Mouse (Mus musculus) myocyte (in vitro differentiated cells): ENCODE measurements around the gene Lbx1. TPM values are rescaled to one million over a fixed set of nuclear protein-coding genes. Genes with fewer than 3 reads are reported as not detected.

Experiments
- H3K27me3 ChIP-seq: one replicate; pipeline ENCODE4 v1.6.1; 2011; ENCODE audit not compliant: control insufficient read depth, insufficient read depth, insufficient read length
- H3K36me3 ChIP-seq: one replicate; pipeline ENCODE4 v1.6.1; 2011; ENCODE audit not compliant: control insufficient read depth, insufficient read depth
- H3K4me2 ChIP-seq: one replicate; pipeline ENCODE4 v1.6.1; 2011; ENCODE audit warnings: low read depth, control low read depth
- H3K4me3 ChIP-seq: one replicate; pipeline ENCODE4 v1.5.1; 2011; ENCODE audit warnings: mild to moderate bottlenecking, control low read depth, moderate library complexity
- H3K79me2 ChIP-seq: one replicate; pipeline ENCODE4 v1.6.1; 2011; ENCODE audit not compliant: control insufficient read depth, insufficient read depth
- H3ac ChIP-seq: one replicate; pipeline ENCODE4 v1.6.1; 2011; ENCODE audit not compliant: control insufficient read depth, insufficient read length
- CEBPB ChIP-seq: IDR thresholded peaks from 2 replicates; pipeline ENCODE4 v1.6.1; 2011; ENCODE audit warnings: mild to moderate bottlenecking, moderate library complexity; ENCODE audit not compliant: poor library complexity, insufficient read depth, severe bottlenecking
- E2F4 ChIP-seq: IDR thresholded peaks from one replicate; pipeline ENCODE4 v1.6.1; 2011; ENCODE audit warnings: mild to moderate bottlenecking, control low read depth, moderate library complexity; ENCODE audit not compliant: insufficient read depth
- MAX ChIP-seq: IDR thresholded peaks from one replicate; pipeline ENCODE4 v1.6.1; 2011; ENCODE audit warnings: low read depth, mild to moderate bottlenecking, control low read depth
- MYOD1 ChIP-seq, 3 experiments: IDR thresholded peaks; one replicate each; pipeline ENCODE4 v1.6.1; 2011; ENCODE audit warnings: control low read depth in 2 of 3, low read depth in 2 of 3, mild to moderate bottlenecking in 2 of 3, moderate library complexity in 1 of 3; ENCODE audit not compliant: insufficient read length in 2 of 3, control insufficient read depth in 1 of 3
- MYOG ChIP-seq, 3 experiments: IDR thresholded peaks; one replicate each; pipeline ENCODE4 v1.6.1; 2011; ENCODE audit warnings: control low read depth in 2 of 3, low read depth in 2 of 3, mild to moderate bottlenecking in 2 of 3; ENCODE audit not compliant: insufficient read length in 2 of 3, control insufficient read depth in 1 of 3, insufficient read depth in 1 of 3
- POLR2A ChIP-seq: IDR thresholded peaks from one replicate; pipeline ENCODE4 v1.6.1; 2011; ENCODE audit warnings: low read depth, mild to moderate bottlenecking, control low read depth, moderate library complexity; ENCODE audit not compliant: insufficient read length
- POLR2AphosphoS2 ChIP-seq: IDR thresholded peaks from one replicate; pipeline ENCODE4 v1.6.1; 2011; ENCODE audit warnings: low read depth, control low read depth; ENCODE audit not compliant: insufficient read length
- REST ChIP-seq: IDR thresholded peaks from one replicate; pipeline ENCODE4 v1.6.1; 2011; ENCODE audit warnings: mild to moderate bottlenecking, control low read depth, moderate library complexity; ENCODE audit not compliant: insufficient read depth, insufficient read length
- SRF ChIP-seq: IDR thresholded peaks from one replicate; pipeline ENCODE4 v1.6.1; 2011; ENCODE audit warnings: low read depth; ENCODE audit not compliant: control insufficient read depth, insufficient read length
- TCF12 ChIP-seq: IDR thresholded peaks from one replicate; pipeline ENCODE4 v1.6.1; 2011; ENCODE audit warnings: mild to moderate bottlenecking, control low read depth; ENCODE audit not compliant: poor library complexity, insufficient read depth, severe bottlenecking
- TCF3 ChIP-seq: IDR thresholded peaks from one replicate; pipeline ENCODE4 v1.6.1; 2011; ENCODE audit warnings: low read depth, control low read depth; ENCODE audit not compliant: insufficient read length
- USF1 ChIP-seq: IDR thresholded peaks from one replicate; pipeline ENCODE4 v1.6.1; 2011; ENCODE audit warnings: low read depth, mild to moderate bottlenecking, control low read depth, moderate library complexity
- polyA plus RNA-seq: library from polyadenylated mRNA; unstranded; fragments of >200 nt; fragmentation: generic; extraction: Trizol; gene quantifications from one replicate; pipeline ENCODE4 v1.2.1, GENCODE M21; 2012; ENCODE audit warnings: missing spikeins

The Lbx1 gene
- polyA plus RNA-seq, 1 experiment: 0.22 TPM

DNA sequence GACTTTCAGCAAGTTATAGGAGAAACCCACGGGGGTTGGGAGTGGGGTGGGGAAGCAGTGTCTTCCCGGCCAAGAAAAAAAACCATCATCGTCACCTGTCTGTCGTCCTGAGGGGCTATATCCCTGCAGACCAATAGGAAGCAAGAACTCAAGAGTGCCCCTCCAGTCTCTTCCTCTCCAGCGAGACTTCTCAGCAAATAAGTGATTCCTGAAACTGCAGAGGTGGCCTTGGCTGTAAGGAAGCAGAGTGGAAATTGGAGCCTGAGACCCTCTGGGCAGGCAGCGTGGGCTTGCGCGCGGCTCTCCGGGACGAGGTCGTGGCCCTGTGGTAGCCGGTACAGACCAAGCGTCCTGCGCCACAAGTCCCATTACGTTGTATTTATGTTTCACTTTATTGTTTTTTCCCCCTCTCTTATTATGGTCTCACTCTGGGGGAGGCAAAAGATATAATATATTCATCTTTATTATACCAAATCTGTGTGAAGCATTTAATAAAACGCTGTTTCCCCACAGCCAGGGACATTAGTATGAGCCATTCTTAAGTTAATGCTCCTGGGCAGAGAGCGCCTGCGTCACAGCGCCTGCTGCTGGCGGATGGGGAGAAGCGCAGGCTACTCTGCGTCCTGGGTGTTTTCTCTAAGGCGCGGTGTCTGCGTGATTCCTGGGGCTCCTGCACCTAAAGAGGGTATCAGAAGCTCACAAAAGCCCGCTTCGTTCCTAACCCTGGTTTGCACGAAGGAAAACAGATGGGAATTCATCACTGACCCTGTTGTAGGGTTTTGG is 8.5 kb upstream of the Lbx1 start:
- Histone ChIP-seq H3K4me2 (no peak overlapping the region), H3K4me3 (no peak overlapping the region)
- no peak for TF ChIP-seq POLR2A
- TF ChIP-seq CEBPB: no peak
- TF ChIP-seq SRF: no peak
- TF ChIP-seq POLR2AphosphoS2: no peak
- no peak for TF ChIP-seq MAX
- TF ChIP-seq REST: no peak
- no peak for TF ChIP-seq E2F4
- TF ChIP-seq TCF3: no peak
- TF ChIP-seq USF1: no peak
- no peak for TF ChIP-seq TCF12
- TF ChIP-seq MYOD1 (IDR thresholded peaks at IDR 0.05; ENCODE audit: control insufficient read depth in 1 of 3, insufficient read length in 2 of 3, low read depth in 2 of 3): no peak
- no peak for TF ChIP-seq MYOG (IDR thresholded peaks at IDR 0.05; ENCODE audit: control insufficient read depth in 1 of 3, insufficient read depth in 1 of 3, insufficient read length in 2 of 3, low read depth in 2 of 3)

DNA sequence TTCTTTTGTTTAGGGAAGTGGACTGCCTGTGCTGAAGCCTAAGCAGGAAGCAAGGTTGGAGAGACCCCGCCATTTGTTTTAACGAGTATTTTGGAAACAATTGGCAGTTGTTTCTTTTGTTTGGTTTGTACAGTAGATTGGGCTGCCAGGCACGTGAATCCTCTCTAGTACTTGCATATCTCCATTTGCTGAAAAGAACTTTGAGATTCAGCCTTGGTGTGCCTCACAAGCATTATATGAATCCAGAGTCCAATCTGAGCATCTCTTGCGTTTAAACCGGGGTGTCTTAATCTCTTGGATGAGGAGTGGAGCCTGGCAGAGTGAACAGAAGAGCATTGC is 7.6 kb upstream of the Lbx1 start:
- Histone ChIP-seq H3K4me2 (no peak overlapping the region), H3K36me3 (no peaks in the 10 kb centered on the region), H3K79me2 (no peaks in the 10 kb centered on the region), H3K4me3 (no peak overlapping the region), H3ac (no peak overlapping the region), H3K27me3 (peaks cover 63% of the 10 kb centered on the region)
- TF ChIP-seq POLR2AphosphoS2: no peak
- TF ChIP-seq USF1: no peak
- no peak for TF ChIP-seq E2F4
- no peak for TF ChIP-seq TCF3
- TF ChIP-seq TCF12: no peak
- TF ChIP-seq POLR2A: no peak
- no peak for TF ChIP-seq CEBPB
- no peak for TF ChIP-seq MYOD1 (IDR thresholded peaks at IDR 0.05; ENCODE audit: control insufficient read depth in 1 of 3, insufficient read length in 2 of 3, low read depth in 2 of 3)
- TF ChIP-seq SRF: no peak
- TF ChIP-seq MAX: no peak
- no peak for TF ChIP-seq REST
- TF ChIP-seq MYOG (IDR thresholded peaks at IDR 0.05; ENCODE audit: control insufficient read depth in 1 of 3, insufficient read depth in 1 of 3, insufficient read length in 2 of 3, low read depth in 2 of 3): no peak

More for the DNA sequence above, 8.5 kb upstream of the Lbx1 start:
- Histone ChIP-seq H3K36me3 (no peaks in the 10 kb centered on the region), H3K79me2 (no peaks in the 10 kb centered on the region), H3ac (no peak overlapping the region), H3K27me3 (peaks cover 63% of the 10 kb centered on the region)

DNA sequence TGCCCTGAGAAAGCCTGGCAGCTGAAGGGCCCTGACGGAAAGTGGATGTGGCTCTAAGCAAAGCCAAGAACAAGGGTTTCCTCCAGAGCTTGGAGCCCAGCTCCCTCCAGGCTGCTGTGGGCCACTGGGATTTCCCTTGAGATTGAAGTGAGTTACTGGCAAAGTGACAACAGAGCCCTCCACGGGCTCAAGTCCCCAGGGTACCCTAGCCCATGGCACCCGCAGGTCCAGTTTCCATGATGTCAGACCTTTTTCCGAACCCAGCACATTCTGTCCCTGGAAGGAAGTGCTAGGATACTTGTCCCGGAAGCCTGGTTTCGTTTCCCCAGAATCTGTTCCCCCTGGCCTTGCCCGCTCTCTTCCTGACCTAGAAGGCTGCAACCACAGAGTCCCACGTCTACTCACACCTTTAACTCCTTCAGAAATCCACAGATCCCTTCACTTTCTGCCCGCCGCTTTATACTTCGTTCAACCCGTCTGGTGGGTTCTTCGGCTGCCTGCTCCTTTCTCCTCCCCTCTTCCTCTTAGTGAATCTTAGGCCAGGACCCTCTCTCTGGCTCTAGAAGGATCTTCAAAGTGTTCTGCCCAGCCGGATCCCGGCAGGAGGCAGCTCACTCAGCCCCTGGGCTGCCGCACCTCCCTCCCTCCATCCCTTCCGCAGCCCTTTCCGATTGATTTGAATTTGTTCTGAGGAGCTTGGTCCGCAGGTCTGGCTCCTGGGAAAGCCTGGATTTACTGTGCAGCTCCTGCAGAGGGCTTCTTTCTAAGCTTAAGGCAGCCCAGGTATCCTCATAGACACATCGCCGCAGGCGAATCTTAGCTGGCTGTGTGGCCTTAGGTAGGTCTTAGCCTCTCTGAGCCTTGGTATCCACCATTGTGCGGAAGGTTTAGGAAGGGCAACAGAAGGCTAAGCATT is 7.0 kb upstream of the Lbx1 start:
- no peak overlapping the region for H3ac ChIP-seq
- H3K4me2 ChIP-seq: no peak overlapping the region
- no peak overlapping the region for H3K4me3 ChIP-seq
- peaks cover 65% of the 10 kb centered on the region for H3K27me3 ChIP-seq
- TF ChIP-seq POLR2AphosphoS2 (no peak), SRF (no peak), CEBPB (no peak), E2F4 (no peak), REST (no peak), POLR2A (no peak), USF1 (no peak), MYOD1 (IDR thresholded peaks at IDR 0.05; ENCODE audit: control insufficient read depth in 1 of 3, insufficient read length in 2 of 3, low read depth in 2 of 3) (no peak), TCF12 (no peak), MAX (no peak), MYOG (IDR thresholded peaks at IDR 0.05; ENCODE audit: control insufficient read depth in 1 of 3, insufficient read depth in 1 of 3, insufficient read length in 2 of 3, low read depth in 2 of 3) (no peak), TCF3 (no peak)
- H3K79me2 ChIP-seq: no peaks in the 10 kb centered on the region
- H3K36me3 ChIP-seq: no peaks in the 10 kb centered on the region

DNA sequence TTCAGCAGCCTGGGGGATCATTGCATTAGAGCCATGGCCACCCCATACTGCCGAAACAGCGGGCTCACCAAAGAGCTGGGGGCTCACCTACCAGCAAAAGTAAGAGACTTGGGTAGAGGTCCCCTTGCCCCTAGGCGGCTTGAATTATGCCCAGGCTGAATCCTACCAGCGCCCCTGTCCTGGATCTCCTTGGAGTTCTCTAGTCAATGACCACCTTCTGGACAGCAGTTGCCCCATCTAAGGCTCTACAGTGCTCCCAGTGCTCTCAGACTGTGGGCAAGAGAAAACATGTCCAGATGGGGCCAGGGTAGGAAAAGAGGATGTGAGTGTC is 6.4 kb upstream of the Lbx1 start:
- TF ChIP-seq CEBPB: no peak
- no peak for TF ChIP-seq MYOG (IDR thresholded peaks at IDR 0.05; ENCODE audit: control insufficient read depth in 1 of 3, insufficient read depth in 1 of 3, insufficient read length in 2 of 3, low read depth in 2 of 3)
- TF ChIP-seq TCF3: no peak
- no peak for TF ChIP-seq USF1
- no peak for TF ChIP-seq E2F4
- no peak for TF ChIP-seq MAX
- no peak for TF ChIP-seq REST
- no peak for TF ChIP-seq SRF
- no peak for TF ChIP-seq POLR2AphosphoS2
- Histone ChIP-seq H3K27me3 (peaks cover 68% of the 10 kb centered on the region), H3K36me3 (no peaks in the 10 kb centered on the region), H3K79me2 (no peaks in the 10 kb centered on the region), H3K4me3 (no peak overlapping the region), H3K4me2 (no peak overlapping the region), H3ac (no peak overlapping the region)
